Mouse (Mus musculus) T-cell, adult 2 months (primary cell): ENCODE data around the gene Mrpl36.
A peak's percentile ranks its signal among the peaks of the same experiment; 100 is the strongest.

Experiments
- DNase-seq: peaks from one replicate; pipeline ENCODE4 v3.0.0; 2022; ENCODE audit warnings: low spot score

Gene Mrpl36

DNA sequence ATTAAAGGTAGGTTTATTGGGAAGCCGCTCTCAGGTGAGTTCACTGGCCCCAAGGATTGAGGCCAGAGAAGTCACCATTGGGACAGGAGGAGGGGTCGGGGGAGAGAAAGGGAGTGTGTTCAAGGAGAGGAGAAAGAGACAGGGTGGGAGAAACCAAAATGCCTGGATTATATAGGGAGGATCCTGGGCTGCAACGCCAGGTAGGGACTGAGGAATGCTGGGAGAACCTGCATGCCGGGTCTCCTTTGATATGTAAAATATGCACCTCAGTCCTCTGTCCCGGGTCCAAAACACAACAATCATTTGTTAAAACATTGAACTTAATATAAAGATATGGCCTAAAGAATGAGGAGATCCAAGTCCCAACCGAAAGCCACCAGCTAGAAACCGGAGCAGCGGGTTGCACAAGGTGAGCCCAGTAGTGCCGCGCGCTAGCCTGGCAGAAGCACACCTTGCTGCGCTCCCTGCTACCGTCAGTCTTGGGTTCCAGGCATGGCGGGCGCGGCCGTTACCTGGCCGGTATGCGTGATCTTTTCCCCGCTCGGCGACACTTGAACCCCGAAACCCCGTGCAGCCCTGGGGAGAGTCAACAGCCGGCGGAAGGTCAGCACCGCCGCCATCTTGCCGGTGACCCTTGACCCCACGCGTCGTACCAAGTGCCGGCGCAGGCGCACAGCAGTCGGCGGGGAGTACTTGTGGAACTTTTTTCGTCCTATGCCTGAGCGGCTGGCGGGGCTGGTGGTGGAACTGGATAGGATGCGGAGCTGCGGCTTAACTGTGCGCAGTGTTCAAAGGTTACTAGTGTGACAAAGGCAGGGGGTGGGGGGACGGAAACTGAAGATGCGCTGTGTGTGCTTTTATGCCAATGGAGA lies at the start of gene Mrpl36, which contains the start of gene Ndufs6:
Gene Mrpl36, plus strand, starts transcription at position 687 of the 872 bp plus-strand sequence.
Gene Ndufs6, minus strand, starts transcription at position 716 of the 872 bp plus-strand sequence.
- peak; percentile 96 for DNase-seq

DNA sequence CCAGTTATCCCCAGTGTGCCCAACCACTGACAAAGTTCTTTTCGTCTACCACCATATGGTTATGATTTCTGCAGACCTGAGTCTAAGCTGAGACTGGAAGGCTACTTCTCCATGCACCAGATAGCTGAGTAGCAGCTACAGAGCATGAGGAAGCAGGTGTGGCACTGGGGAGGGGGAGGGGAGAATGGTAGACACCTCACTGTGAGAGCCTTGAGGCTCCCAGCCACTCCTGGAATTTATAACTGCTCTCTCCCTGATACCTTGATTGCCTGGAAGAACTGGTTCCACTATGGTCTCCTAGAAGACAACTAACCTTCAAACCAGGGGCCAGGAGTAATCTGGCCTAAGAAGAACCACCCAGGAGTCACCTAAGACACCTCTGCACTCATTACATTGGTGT lies 49.1 kb upstream of the Mrpl36 start:
- DNase-seq: no peak

DNA sequence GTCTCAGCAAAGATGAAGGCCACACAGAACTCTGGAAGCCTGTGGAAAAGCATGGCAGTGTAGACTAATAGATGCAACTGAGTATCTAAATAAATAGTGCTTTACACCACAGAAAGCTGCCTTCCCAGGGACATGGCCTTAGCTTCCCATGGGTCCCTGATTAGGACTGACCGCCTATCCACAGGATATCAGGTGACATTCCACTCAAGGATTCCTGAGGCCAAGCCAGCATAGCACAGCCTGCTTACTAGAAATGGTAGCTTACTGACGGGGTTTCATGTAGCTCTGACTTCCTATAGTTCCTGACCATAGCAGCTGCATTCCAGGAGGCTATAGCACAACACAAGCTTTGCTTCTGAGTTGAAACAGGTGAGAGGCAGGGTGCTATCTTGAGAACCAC lies 45.9 kb upstream of the Mrpl36 start:
- no peak for DNase-seq

GRCm38 (mm10) chr13:73283534-73283933 lies 44.8 kb upstream of the Mrpl36 start:
- no peak for DNase-seq

GRCm38 (mm10) chr13:73290206-73290605 lies 38.1 kb upstream of the Mrpl36 start:
- DNase-seq: no peak

GRCm38 (mm10) chr13:73291102-73291501 lies 37.2 kb upstream of the Mrpl36 start:
- no peak for DNase-seq

- DNase-seq: no peak
Observed at GRCm38 (mm10) chr13:73298717-73299116, 29.6 kb upstream of the Mrpl36 start.

DNA sequence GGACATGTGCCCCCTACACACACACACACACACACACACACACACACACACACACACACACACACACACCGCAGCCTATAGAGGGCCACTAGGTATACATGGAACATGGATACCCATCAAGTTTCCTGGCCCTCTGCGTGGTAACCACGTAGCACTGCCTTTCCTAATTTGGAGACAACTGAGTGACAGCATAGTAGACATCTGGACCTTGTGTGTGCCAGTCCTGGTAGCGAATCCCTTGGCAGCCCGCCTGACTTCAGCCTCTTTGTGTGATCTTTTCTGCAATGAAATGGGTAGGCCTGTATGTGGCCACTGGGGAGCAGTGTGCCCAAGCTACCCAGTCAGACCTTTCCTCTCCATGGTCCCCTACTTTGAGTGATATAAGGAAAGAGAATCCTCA lies 29.0 kb upstream of the Mrpl36 start:
- no peak for DNase-seq

GRCm38 (mm10) chr13:73304729-73305128 lies 23.6 kb upstream of the Mrpl36 start:
- DNase-seq: no peak

DNA sequence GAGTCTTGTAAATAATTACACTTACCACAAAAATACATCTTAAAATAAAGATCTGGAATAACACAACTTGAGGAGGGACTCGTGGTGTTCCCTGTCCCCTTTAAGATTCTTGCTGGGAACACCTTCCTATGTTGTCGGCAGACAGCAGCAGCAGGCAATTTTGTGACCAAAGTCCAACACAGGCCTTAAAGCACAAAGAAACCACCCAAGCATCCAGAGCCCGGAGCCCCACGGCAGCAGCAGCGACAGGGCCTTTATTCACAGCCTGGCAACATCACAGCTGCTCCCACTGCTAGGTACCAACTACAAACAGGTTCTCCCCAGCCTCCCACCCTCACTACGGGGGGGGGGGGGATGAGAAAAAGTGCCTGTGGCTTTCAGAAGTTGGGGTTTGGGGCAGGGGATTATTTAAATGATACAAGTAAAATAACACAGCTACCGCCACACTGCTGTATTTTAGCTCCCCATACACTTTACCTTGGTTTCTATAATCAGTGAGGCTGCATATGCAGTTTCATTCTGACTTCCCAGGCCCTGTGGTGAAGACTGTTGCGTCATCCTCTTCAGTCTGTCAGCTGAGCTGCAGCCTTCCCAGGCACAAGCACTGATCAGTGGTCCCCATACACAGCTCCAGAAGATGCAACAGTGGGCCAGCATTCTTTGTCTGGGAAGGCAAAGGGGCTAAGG lies 22.8 kb upstream of the Mrpl36 start:
- no peak for DNase-seq

GRCm38 (mm10) chr13:73306085-73306410 lies 22.3 kb upstream of the Mrpl36 start:
- no peak for DNase-seq

DNA sequence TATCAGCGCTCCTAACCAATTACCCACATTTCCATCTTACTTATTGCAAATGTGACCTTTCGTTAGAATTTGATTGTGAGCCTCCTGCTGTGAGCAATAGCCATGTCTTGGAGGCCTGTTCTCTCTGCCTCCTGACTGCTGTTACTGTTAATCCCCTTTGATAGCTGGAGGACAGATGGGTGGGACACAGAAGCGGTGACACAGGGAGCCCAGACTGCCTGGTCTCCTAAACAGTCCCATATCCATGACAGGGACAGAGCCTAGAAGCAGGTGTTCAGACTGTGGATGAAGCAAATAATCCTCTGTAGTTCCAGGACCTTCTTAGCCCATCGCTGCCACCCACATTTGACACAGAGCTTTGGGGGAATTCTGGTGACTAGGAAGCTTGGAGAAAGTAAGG lies 21.9 kb upstream of the Mrpl36 start:
- DNase-seq: no peak

DNA sequence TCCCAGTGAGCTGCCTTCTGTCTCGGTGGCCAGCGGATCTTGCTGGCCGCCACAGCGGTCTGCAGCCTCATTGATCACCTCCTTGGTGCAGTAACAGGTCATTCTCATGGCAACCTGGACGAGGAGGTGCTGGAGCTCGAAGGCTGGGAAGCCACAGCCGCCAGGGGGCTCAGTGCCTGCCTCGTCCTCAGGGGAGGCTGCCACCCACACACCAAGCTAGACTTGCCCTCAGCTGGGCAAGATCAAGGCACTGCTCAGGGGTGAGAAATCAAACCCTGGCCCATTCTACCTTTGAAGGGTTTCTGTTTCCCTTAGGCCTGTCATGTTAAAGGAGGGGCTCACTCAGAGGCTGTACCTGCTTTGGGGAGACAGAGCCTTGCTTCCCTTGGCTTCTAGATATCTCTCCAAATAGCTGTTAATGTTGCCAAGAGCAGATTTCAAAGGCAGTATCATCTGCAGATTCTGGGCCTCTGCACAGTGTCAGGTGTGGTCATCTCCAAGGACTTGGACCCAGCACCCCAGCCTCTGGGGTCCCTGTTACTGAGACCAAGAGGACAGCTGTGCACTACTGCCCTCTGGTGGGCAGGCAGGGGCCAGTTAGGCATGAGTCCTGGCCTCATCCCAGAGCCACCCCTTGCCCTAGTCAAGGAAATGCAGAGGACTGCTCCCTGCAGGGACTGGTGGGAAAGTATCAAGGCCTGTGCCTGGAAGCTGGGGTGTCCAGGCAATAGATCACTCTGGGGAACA lies 18.0 kb upstream of the Mrpl36 start:
- DNase-seq: peak; percentile 14

GRCm38 (mm10) chr13:73320048-73320447 lies 8.3 kb upstream of the Mrpl36 start:
- DNase-seq: no peak

DNA sequence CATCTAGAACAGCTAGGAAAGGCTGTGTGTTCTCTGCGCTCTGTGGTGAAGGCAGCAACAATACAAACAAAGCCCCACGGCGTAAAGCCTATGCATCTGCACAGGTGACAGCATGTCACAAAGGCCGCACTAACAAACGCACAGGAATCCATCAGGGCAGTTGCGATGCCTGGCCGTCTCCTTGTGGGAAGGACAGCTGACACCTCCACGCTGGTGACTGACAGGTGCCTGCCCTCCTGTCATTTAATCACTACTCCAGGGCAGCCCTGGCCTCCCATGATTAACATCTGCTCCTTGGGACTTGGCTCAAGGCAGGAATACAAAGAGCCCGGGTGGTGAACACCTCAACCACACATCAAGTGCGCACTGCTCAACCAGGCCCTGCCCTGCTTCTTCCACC lies 5.7 kb upstream of the Mrpl36 start:
- DNase-seq: no peak

GRCm38 (mm10) chr13:73323406-73323805 lies 4.9 kb upstream of the Mrpl36 start:
- DNase-seq: no peak

DNA sequence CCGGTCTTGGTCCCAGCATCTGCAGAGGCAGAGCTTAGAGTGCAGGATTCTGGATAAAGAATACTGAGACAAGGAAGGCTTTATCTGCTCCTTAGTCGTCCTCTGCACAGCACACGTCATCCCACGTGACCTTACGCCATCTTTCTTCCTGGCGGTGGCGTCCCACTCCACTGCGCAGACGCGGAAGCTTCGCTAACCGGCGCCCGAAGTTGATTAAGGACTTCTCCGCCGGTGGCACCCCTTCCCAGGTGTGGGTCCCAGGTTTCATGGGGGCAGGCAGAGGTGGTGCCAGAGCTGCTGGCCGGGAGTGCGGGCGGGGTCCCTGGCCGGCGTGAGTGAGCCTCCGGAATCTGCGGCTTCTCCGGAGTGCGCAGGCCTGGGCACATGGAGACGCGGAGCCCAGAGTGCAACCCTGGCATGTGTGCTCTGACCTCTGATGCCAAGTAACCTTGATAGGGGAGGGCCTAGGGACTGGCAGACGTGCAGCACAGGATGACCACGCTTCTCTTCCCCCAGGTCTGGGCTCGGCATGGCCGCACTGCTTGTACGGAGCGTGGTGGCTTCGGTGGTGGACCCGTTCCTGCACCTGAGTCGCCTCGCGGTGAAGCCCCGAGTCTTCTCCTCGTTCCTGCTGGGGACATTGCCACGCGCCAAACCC lies 2.7 kb downstream of the Mrpl36 start:
- peak; percentile 81 for DNase-seq

DNA sequence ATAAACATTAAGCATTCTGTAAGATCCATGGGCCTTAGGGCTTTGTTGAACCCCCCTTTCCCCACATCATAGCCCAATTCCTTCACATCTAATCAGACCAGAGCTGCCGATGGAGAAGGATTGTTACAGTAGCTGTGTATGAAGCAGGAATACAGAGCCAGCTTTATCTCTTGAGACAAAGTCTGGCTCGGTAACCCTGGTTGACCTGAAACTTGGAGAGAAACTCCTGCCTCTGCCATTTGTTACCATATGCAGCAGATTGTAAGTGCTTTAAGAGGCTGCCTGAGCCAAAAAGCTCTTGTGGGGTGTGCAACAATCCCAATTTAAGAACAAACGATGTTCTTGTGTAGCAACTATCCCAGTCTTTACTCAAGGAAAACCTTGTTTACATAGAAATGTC lies 3.4 kb downstream of the Mrpl36 start:
- no peak for DNase-seq

DNA sequence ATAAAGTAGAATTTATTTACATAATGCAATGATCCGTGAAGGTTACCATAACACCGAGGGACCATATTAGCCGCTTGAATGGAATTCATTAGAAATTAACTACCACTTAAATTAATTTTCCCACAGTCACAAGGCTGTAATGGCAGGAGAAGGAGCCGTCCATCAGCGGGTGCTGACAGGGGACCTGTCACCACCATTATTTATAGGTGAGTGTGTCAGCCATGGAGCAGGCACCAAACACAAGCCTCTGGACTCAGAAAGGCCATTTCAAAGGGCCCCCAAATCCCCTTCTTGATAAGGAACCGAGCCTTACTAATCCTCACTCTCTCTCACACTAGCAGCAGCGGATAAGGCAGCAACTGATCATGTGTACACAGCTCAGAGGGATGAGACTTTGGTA lies 8.4 kb downstream of the Mrpl36 start:
- DNase-seq: no peak

- peak; percentile 23 for DNase-seq
Observed at GRCm38 (mm10) chr13:73345102-73345890, 17.0 kb downstream of the Mrpl36 start.

DNA sequence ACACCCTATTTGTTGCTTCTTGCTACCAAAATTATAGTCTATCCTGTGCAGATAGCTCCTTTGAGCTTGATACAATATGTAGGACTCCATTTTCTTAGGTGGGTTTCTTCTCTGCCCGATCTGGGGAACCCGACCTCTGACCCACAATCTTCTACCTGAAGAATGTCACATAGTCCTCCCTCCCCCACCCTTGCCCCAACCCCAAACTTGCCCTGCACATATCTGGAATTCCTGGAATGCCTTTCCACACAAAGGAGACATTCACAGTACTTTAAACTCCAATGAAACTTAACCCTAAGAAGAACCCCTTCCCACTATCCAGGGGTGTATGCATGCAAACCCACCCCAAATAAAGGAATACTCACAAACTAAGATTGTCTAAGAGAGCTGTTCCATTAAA lies 17.8 kb downstream of the Mrpl36 start:
- no peak for DNase-seq
